Mouse (Mus musculus) cerebellum, adult 11-12 months (tissue): ENCODE results near the gene Ajm1.

ENCODE experiments used
- DNase-seq: peaks from one replicate; pipeline ENCODE4 v3.0.0; 2022

The Ajm1 gene

DNA sequence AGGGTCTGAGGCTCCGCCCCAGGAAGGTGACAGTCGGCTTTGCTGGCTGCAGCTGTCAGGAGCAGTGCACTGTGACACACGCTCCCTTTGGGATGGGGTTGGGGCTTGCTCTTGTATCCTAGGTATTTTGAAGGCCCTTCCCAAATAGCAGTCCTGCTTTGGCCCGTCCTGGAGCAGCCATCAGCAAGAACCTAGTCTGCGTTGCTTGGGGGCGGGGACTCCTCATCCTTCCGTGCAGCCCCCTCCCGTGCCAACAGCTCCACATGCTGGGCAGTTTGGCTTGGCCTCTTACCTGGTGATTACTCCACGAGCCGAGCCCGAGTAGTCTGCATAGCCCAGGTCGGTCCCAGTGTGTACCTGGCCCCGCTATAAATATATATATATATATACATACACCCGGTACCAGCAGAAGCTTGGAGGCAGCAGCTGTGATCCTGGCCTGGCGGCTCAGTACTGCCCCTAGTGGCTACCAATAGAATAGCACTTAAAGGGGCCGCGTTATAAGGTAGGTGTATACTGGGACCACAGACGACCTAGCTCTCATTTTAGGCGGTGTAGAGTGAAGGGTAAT lies at the start of gene Ajm1:
Gene Ajm1 (minus strand): TSS at position 464 of the 571 bp plus-strand sequence.
- peak; percentile 91 for DNase-seq

DNA sequence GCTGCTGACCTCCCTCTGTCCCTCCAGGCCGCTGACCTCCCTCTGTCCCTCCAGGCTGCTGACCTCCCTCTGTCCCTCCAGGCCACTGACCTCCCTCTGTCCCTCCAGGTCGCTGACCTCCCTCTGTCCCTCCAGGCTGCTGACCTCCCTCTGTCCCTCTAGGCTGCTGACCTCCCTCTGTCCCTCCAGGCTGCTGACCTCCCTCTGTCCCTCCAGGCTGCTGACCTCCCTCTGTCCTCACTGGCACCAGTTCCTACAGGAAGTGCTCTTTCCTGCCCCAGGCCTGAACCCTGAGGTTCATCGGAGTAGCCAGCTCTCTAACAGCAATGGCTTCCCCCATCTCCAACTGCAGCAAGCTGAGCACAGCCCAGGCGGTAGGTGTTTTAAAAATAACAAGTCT lies 47.2 kb upstream of the Ajm1 start:
- DNase-seq = no peak

DNA sequence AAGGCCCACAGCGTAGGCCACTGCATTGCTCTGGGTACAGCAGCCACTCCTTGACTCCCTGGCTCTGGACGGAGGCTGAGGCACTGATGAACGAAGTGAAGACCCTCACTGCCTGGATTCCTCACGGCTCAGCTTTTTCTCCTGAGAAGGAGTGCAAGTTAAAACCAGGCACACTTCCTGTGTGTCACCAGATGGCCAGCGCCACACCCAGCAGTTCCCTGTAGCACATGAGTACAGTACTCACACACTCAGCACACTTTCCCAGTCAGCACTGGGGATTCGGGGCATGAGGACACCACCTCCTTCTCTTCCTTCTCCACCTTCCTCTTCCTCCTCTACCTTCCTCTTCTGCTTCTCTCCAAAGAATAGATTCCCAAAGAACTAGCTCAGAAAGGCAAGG lies 46.3 kb upstream of the Ajm1 start, which contains the start of gene Fcna:
Gene Fcna (minus strand): TSS at position 220 of the 400 bp plus-strand sequence.
- DNase-seq = no peak

DNA sequence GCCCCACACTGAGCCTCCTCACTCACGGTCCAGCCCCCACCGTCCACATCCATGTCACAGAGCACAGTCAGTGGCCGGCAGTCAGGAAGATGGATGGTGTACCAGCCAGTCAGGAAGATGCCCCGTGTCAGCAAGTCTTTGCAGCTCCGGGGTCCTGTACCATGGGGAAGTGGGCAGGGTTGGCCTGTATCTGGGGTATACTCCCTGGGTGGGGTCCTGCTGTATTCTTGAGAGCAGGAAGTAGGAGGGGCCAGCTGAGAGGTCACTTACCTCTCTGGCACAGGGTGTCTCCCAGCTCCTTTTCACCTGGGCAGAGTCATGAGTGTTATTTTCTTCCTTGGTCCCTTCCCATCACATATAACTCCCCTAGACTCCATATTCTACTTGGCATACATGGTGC lies 44.4 kb upstream of the Ajm1 start:
- DNase-seq = no peak

DNA sequence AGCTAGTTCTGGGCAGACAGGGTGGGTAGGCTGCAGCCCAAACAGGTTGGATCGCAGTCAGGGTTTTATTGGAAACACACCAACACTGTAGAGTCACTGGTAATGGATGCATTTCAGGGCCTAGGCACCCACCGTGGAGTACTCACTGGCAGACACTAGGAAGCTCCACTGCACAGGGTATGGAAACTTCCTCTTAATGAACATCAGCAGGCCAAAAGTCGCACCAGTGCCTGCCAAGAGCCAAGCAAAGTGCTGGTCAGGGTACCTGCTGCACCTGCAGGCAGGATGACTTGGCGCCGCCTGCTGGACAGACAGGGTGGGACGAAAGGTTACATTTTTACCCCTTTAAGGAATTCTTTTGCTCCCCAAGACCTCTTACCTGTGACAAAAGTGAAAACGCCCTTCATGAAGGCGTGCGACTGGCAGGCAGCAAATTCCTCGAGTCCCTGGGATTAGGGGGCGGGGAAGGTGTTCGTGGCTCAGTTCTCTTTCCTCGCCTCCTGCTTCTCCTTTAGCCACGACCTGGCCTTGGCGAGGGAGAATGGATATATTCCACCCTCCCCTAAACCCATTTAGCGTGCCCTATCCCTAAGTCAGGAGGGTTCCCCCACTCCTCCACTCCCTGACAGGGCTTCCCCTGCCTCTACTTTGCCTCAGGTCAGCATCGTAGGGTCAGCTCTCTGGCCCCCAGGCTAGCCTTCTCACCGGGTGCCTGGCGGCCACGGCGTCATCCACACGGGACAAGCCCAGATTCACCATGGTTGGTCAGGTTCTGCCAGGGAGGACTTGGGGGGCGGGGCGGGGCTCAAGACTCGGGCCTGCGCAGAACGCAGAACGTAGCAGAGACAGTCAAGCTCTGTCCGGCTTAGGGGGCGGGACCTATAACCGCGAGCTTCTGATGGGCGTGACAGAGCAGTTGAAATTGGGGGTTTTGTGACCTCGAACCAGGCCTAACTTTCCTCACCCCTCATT lies 40.0 kb upstream of the Ajm1 start, which contains the start of gene Tmem141:
Gene Tmem141 (minus strand): TSS at position 777 of the 972 bp plus-strand sequence.
- peak; percentile 94 for DNase-seq

DNA sequence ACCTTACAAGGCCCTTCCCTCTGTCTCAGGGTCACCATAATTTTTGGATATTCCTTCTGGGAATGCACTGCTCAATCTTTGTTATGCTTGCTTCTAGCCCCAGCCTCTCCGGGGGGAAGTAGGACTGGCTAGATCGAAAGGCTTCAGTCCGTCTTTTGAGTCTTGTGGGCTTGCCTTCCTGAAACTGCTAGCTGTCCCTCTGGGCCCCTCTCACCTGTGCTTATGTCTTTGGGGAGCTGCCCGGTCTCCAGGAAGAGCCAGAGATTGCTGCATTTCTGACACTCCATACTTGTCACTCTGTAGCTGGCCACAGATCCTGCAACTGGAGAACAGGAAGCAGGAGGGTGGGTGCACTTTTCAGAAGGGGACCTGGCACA lies 39.3 kb upstream of the Ajm1 start:
- DNase-seq = no peak

DNA sequence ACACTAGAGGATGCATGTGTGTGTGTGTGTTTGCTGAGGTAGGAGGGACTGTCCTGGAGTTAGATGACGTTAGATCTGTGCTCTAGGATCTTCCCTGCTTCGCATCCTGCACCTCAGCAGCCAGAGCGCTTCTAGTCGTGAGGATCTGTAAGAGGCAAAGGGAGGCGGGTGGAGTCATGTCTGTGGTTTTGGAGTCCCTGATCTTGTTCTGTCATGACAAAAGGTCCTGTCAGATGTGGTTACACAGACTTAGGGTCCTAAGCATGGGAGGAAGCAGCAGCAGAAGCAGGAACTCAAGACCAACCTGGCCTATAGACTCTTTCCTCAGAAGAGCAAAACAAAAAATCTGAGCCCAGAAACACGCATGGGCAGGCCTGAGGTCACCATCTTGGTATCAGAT lies 38.8 kb upstream of the Ajm1 start:
- DNase-seq = no peak

DNA sequence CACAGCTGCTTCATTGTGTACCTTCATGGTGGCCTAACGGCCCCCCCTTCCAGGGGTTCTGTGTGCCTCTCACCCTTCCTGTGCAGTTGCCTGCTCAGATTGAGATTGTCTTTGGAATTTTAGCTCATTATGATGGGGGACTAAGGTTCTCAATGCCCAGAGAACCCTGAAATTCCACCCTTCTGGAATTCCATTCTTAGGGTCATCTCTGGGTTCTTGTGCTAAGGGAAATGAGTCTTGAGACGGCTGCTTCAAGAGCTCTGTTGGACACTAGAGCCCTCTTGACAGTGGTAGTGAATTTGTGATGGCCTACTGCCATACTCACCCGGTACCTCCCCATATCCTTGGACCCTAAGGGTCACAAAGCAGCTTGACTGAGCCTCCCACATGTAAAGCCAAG lies 36.0 kb upstream of the Ajm1 start, which contains the start of gene Ccdc183:
Gene Ccdc183 (minus strand): TSS at position 101 of the 400 bp plus-strand sequence.
- DNase-seq = no peak

DNA sequence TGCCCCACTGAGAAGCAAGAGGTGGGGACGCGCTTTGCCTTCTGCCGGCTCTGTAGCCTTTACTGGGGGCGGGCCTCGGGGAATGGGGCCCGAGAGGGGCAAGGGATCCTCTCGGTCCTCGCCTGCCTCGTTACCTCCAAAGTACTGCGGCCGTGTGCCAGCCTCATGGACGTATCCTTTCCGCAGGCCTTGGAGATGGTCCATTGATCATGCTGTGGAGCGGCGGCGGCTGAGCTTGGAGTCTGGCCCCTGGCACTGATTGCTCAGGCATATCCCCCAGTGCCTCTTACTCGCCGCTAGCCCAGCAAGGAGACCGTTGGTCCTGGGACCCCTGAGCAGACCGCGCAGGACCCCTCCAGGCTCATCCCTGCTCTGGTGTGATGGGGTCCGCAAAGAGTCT lies 34.8 kb upstream of the Ajm1 start:
- DNase-seq = peak; percentile 15

DNA sequence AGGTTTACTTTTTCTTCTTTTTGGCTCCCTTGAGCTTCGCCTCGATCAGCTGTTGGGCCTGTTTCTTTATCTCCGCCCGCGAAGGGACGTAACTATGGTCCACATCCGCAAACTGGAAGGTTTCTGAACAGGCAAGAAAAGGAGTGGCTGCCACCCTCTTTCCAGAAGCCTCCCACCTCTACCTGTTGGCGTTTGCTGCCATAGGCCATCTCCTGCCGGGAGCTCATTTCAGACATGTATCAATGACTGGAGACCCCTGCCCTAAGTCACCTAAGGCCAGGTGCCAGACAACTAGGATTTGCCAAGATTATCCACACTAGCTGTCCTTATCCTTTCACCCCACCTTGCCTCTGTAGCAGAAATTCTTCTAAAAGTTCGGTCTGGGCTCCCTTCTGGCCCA lies 27.1 kb upstream of the Ajm1 start:
- DNase-seq = peak; percentile 65

DNA sequence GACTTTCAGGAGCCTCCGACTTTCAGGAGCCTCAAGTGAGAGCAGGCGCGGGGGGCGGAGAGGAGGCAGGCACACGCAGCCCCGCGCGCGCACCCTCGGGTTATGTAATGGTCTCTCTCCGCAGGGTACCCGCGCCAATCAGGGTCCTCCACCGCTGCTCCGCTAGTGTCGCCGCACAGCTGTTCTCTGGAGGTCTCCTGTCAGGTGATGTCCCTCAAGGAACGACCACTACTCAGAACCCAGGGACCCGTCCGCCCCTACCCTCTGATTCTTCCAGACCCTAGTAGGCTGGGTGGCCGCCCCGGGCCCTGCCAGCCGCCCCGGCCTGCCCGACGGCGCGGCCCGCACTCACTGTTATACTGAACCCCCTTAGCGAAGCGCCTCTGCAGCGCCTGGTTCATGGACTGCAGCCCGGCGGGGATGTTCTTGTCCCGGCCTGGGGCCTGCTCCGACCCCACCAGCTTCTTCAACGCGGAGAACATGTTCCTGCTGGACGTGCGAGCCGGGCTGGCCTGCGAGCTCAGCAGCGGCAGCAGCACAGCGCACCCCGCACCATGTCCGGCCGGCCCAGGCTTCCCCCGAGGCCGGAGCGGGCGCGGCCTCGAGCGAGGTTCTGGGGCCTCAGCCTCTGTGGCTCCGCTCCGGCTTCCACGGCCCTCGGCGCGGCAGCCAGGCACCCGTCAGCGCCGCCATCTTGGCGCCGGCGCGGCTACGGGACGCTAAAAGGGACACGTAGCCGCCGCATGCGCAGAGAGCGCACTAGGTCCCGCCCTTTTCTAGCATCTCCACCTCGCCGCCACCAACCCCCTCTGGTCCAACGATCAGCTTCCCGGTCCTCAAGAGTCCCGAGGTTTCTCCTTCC lies 26.4 kb upstream of the Ajm1 start, which contains the start of gene Rabl6:
Gene Rabl6 (minus strand): TSS at position 761 of the 862 bp plus-strand sequence.
- DNase-seq = peak; percentile 89

DNA sequence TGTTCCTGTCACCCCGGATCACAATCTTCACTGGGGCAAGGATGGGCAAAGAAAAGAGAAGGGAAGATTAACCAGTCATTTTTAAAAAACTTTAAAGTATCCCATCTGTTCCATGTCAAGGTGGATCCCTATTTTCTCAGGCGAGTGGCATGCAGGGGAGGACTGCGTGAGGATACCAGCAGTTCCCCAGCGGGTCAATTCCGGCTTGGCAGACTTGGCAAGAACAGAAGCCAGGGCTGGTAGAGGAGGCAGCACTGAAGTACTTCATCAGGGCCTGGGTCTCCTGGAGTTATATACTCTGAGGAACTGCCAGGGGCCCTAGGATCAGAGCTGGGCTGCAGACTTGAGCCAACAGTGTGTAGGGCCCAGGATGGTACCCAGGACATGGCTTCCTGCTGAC lies 21.0 kb upstream of the Ajm1 start:
- no peak for DNase-seq

DNA sequence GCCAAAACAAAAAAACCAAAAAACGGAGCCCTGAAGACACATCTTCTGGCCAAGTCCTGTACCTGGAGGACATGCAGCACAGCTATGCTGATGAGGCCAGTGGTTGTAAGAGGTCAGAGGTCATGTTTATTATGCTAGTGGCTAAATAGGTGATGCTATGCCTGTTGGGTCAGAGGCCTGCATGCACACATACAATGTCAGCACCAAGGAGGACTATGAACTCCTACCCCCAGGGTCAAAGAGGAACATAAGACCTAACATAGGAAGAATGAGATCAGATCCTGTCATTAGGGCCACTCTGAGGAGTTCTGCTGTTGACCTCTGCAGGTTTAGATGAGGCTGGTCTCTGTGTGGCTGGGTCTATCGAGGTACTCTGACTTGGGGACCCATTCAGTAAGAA lies 18.5 kb upstream of the Ajm1 start:
- no peak for DNase-seq

DNA sequence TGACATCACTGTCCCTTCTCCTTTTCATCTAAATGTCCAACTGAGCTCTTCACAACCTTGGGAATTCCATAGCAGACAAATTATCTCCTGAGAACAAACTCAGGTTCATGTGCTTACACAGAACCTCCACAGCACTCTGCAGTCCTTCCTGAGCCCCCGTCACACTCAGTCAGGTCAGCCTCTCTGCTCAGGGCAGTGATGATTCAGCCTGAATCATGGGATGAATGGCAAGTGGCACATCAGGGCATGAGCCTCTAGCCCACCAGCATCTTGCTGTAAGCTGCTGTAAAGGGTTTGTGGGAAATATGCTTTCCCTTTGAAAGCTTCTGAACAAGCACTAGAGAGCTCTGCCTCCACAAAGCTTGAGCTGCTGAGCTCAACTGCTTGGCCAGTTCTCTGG lies 17.2 kb upstream of the Ajm1 start:
- no peak for DNase-seq

DNA sequence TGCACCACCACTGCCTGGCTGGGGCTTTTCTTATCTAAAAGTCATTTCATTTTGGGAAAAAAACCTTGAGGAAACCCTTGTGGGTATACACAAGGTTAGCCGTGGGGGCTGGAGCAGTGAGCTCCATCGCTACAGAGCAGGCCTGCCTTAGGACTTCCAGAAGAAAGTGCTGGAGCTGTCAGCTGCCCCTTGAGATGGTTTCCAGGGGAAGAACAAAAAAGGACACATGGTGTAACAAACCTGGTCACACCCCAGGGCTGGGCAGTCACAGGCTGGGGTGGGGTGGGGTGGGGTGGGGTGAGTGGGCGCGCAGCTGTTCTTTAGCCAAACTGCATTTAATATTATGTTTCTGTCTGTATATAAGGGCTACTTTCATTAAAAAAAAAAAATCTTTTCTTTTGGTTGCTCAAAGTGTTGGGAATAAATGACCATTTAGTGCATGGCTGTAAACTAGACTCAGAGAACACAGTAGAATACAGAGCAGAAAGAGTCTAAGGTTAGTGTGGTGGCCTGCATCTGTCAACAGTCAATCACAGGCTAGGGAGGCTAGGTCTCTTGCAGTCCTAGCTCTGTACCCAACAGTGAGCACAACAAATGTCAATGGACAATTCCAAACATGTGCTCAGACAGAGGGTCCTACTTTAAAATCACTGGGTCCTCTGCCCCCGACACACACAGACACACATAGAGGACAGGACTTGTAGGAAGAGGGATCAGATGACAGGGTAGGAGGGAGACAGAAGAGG lies 15.4 kb upstream of the Ajm1 start:
- no peak for DNase-seq

DNA sequence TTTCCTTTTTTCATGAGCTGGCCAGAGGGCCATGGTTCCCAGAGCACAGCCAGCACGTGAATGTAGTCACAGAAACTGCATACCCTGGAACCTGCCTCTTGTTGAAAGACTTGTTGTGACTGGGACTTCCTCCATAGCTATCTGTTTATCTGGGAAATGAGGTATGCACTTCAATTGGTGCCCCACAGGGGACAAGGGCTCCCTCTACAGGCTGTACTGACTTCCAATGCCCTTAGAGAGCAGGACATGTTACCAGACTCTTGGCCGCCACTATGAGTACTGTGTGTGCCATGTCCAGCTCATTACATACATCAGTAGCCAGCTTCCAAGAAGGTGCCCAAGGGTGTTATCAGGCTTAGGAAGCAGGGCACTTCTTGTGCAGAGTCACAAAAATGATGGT lies 10.3 kb upstream of the Ajm1 start:
- DNase-seq = no peak

DNA sequence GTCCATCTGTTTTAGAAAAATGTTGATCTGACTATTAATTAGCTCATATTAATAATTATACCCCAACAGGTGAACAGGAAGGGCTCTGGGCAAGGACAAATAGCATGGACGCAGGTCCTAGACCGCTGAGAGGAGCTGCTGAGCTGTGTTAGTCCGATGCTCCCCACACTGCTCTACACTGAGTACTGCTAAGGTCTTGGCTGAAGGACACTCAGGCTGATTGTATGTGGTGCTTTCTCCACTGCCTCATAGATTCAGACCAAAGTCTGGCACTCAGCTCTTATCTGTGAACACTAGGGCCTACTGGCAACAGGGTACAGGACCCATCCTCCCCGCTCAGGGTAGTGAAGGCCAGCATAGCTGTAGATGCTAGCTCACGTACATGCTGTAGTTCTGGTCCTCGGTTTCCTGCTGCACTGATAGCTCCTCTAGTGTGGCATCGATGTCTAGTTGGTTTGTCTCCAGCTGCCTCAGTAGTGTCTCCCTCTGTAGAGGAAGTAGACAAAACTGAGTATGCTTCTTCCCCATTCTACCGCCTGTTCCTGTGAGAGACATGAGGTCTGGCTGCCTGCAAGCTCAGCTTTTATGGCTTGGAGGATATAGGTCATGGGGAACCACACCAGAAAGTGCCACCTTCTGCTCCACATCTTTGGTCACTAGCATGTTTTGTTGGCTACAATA lies 6.8 kb upstream of the Ajm1 start:
- no peak for DNase-seq

DNA sequence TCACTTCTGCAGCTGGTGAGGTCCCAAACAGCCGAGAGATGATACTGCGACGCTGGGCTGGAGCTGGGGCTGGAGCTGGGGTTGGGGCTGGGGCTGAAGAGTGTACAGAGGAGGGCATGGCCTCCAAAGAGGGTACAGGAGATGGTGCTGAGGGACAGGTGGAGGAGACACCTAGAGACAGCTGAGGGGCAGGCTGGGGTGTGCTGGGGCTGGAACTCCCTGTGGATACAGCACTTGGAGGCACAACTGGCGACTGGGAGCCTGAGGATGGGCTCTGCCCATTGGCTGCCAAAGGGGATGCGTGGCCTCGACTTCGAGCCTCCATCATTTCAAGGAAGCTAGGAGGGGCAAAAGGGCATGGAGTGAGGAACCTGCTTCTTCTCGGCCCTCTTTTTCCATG lies 5.7 kb upstream of the Ajm1 start:
- no peak for DNase-seq

DNA sequence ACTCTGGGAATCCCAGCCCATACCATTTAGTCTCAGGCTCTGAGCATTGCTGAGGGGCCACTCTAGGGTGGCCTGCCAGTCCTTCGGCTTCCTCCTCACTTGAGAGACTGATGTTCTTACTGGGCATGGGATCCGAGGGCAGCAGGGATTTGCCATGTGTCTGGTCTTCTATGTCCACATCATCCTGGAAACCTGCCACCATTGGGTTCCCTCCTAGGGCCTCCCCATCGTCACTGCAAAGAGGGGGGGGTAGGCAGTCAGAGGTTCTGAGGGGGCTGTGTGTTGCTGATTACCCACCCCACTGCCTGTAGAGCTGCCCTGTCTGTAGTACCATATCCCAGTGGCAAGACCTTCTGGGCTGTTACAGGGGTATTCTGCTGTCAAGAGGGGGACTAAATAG lies 4.0 kb upstream of the Ajm1 start:
- DNase-seq = peak; percentile 54

DNA sequence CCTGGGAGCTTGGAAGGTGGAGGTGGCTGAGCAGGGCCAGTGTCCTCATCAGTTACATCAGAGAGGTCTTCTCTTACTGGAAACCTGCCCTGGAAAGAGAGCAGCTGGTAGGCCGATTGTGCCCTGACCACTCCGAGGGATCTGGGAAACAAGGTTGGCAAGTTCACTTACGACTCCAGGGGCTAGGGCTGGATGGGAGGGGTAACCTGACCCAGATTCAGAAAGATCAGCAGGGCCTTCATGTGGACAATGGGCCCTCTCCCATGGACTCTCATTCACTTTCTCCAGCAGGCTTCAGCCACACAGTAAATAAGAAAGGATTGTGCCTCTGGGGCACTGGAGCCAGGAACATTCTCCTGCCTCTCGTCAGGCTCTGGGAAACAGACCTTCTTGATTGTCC lies 3.3 kb upstream of the Ajm1 start:
- DNase-seq = peak; percentile 50

DNA sequence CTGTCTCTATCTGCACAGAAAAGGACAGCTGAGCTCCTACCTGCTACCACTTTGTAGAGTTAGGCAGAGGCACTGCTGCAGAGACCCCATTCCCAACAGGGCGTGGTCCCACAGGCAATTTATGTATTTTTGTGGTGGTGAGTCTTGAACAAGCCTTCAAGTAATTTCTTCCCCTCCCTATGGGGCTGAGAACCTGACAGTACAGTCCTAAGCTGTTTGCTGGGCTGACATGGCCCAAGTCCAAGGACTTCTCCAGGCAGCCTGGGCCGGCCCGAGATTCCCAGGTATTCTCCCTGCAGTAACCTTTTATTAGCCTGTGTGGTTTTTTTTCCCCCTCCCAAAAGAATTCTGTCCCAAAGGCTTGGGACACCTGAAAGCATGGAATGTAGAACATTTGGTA lies 2.6 kb upstream of the Ajm1 start:
- DNase-seq = peak; percentile 63

DNA sequence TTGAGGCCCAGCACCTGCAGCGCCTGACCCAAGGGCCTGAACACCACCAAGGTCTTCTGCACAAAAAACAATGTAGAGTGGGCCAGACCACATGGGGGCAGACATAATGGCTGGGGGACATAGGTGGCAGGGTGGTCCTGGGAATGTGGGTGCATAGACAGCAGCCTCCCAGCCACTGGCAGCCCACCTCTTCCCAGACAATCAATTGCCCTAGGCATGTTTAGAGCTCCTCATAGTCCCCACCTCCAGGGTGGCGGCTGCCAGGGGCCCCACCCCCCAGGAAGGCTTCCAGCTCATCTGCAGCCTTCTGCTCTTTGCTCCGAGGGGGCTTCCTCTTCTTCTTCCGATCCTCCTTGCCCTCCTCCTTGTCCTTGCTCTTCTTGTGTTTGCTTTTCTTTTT lies 2.0 kb upstream of the Ajm1 start:
- peak; percentile 68 for DNase-seq
